Mouse (Mus musculus): Measurements from ENCODE around the gene Qser1. TPM values are rescaled to one million over a fixed set of nuclear protein-coding genes. Genes with fewer than 3 reads are reported as not detected.

Gene Qser1
- total and polyA plus RNA-seq, 2 experiments from 2014 or later, result 3.4 to 14.1 TPM

DNA sequence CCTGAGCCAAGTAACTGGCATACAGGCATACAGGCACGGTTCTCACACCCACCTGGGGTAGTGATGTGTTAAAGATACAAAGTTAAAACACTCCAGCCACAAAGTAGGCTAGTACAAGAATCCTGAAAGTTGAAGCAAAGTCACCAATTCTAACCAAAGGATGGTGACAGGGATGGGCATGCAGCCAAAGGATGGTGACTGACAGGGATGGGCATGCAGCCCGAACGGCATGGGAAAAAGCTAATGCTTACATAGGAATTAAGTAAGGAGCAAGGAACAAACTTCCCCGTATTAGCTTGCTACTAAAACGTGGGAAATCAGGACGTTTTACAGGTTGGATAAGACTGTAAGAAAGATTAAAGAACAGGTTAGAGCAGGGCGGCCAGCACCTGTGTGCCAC, 80.3 kb downstream of the Qser1 start:
- Histone ChIP-seq H3K4me1 (ENCODE audit: insufficient read depth) (0 out of 2 replicates have a peak, but pooled peaks cover 4% of the 10 kb centered on the region), H3K27me3 (ENCODE audit: insufficient read depth, low read length) (no peaks in the 10 kb centered on the region), H3K9me3 (ENCODE audit: low read length) (no peaks in the 10 kb centered on the region), H3K9ac (no peak overlapping the region), H3K4me2 (ENCODE audit: low read depth) (no peak overlapping the region), H3K36me3 (ENCODE audit: insufficient read depth) (no peaks in the 10 kb centered on the region), H3K4me3 (ENCODE audit: low read depth, low read length) (no peak overlapping the region), H3K27ac (ENCODE audit: low read depth, low read length) (no peak overlapping the region)
- DNase-seq (no peak), ATAC-seq (no peak)
- WGBS, result 46% methylated on average over 7 of the region's 7 CpGs
- TF ChIP-seq CTCF (IDR thresholded peaks at IDR 0.05; ENCODE audit: low read depth), result no peak

DNA sequence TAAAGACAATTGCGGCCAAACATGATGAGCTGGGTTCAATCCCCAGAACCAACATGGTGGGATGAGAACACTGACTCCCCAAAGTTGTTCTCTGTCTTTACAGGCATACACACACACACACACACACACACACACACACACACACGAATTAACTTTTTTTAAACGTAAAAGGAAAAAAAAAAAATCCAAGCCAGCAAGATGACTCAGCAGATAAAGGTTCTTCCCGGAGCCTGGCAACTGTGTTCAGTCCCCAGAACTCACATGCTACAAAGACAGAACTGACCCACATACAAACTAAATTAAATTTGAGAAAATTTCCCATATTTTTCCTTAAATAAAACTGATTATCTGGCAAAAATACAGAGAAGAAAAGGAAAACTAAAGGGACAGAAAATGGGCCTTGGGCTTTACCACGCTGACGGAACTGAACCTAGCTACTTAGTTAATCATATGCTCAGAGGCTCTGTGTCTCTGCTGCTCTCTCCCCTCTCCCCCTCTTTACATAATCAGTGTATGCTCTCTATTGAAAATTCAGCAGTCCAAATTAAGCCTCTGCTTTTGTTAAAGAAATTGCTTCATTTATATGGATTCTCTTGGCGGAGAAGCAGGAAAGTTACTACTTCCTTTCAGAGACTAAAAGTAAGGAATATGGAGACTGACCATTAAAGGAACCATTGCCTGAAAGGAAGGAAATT, 83.9 kb downstream of the Qser1 start:
- Histone ChIP-seq H3K4me1 (ENCODE audit: insufficient read depth) (no peaks in the 10 kb centered on the region), H3K27ac (ENCODE audit: low read depth, low read length) (no peak overlapping the region), H3K4me3 (ENCODE audit: low read depth, low read length) (no peak overlapping the region), H3K4me2 (ENCODE audit: low read depth) (no peak overlapping the region), H3K9ac (no peak overlapping the region), H3K27me3 (ENCODE audit: insufficient read depth, low read length) (no peaks in the 10 kb centered on the region), H3K36me3 (ENCODE audit: insufficient read depth) (no peaks in the 10 kb centered on the region), H3K9me3 (ENCODE audit: low read length) (no peaks in the 10 kb centered on the region)
- no peak for DNase-seq
- ATAC-seq, result no peak
- WGBS, result 49% methylated on average over 7 of the region's 7 CpGs
- no peak for TF ChIP-seq CTCF (IDR thresholded peaks at IDR 0.05; ENCODE audit: low read depth)

DNA sequence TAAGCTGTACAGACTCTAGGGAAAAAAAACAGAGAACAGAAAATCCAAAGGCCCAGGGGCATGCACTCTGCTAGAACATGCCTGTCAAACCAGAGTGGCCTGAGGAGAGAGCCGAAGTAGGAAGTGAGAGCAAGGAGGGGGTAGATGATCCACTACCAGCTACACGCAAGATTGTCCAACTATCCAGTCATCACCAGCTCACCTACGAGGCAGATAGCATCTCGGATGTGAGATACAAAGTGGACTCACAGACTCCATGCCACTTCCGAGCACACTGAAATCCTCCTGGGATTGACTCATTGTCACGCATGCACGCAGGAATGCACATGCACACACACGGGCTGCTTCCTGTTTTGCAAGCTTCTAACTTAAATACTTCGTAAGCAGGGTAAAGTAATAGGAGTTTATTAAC, 84.5 kb downstream of the Qser1 start:
- H3K36me3 ChIP-seq (ENCODE audit: insufficient read depth), result no peaks in the 10 kb centered on the region
- H3K9me3 ChIP-seq (ENCODE audit: low read length), result no peaks in the 10 kb centered on the region
- WGBS, result 85% methylated on average over 9 of the region's 9 CpGs
- H3K4me2 ChIP-seq (ENCODE audit: low read depth), result no peak overlapping the region
- DNase-seq, result no peak
- ATAC-seq, result no peak
- H3K27ac ChIP-seq (ENCODE audit: low read depth, low read length), result no peak overlapping the region
- no peak overlapping the region for H3K4me3 ChIP-seq (ENCODE audit: low read depth, low read length)
- H3K27me3 ChIP-seq (ENCODE audit: insufficient read depth, low read length), result no peaks in the 10 kb centered on the region
- no peak overlapping the region for H3K9ac ChIP-seq
- TF ChIP-seq CTCF (IDR thresholded peaks at IDR 0.05; ENCODE audit: low read depth), result no peak
- H3K4me1 ChIP-seq (ENCODE audit: insufficient read depth), result no peaks in the 10 kb centered on the region

DNA sequence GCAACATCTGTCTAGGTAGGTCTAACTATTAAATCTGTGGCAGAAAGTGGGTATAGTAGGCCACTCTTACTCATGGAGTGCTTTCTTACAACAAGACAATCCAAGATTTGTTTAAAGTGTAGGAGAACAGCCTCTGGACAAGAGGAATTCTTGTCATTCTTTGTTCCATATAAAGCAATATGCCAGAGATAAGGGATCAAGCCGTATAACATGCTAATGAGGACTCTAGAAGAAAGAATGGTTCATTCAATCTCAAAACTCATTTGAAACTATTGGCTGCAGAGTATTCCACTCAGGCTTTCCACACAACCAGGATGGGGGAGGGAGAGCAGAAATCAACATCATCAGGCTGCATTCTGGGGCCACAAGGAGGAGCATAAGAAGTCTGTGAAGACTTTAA, 89.2 kb downstream of the Qser1 start:
- ATAC-seq, result no peak
- H3K9me3 ChIP-seq (ENCODE audit: low read length), result no peaks in the 10 kb centered on the region
- H3K4me2 ChIP-seq (ENCODE audit: low read depth), result no peak overlapping the region
- no peak for TF ChIP-seq CTCF (IDR thresholded peaks at IDR 0.05; ENCODE audit: low read depth)
- H3K27ac ChIP-seq (ENCODE audit: low read depth, low read length), result no peak overlapping the region
- WGBS, result 35% methylated on average over 1 of the region's 1 CpGs
- DNase-seq, result no peak
- H3K27me3 ChIP-seq (ENCODE audit: insufficient read depth, low read length), result no peaks in the 10 kb centered on the region
- no peak overlapping the region for H3K9ac ChIP-seq
- H3K36me3 ChIP-seq (ENCODE audit: insufficient read depth), result no peaks in the 10 kb centered on the region
- no peaks in the 10 kb centered on the region for H3K4me1 ChIP-seq (ENCODE audit: insufficient read depth)
- H3K4me3 ChIP-seq (ENCODE audit: low read depth, low read length), result no peak overlapping the region

DNA sequence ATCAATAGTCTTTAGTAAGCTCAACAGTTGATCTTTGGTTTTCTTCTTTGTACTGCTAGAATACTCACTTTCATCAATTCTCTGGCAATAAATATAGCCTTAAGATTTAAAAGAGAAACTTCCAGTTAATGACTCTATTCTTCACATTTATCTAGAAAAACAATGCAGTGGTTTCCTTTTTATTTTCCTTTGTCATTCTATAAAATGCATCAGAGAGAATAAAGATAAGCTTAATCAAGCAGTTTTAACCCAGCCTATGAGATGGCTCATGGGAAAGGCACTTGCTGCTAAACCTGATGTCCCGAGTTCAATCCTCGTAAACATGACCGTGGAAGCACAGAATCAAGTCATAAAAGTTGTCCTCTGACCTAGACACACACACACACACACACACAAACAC, 94.5 kb downstream of the Qser1 start:
- no peaks in the 10 kb centered on the region for H3K4me1 ChIP-seq (ENCODE audit: insufficient read depth)
- H3K27ac ChIP-seq (ENCODE audit: low read depth, low read length), result no peak overlapping the region
- H3K4me3 ChIP-seq (ENCODE audit: low read depth, low read length), result no peak overlapping the region
- no peak for ATAC-seq
- H3K36me3 ChIP-seq (ENCODE audit: insufficient read depth), result no peaks in the 10 kb centered on the region
- H3K4me2 ChIP-seq (ENCODE audit: low read depth), result no peak overlapping the region
- no peaks in the 10 kb centered on the region for H3K9me3 ChIP-seq (ENCODE audit: low read length)
- no peak overlapping the region for H3K9ac ChIP-seq
- DNase-seq, result no peak
- no peak for TF ChIP-seq CTCF (IDR thresholded peaks at IDR 0.05; ENCODE audit: low read depth)
- 83% methylated on average over 3 of the region's 3 CpGs for WGBS
- no peaks in the 10 kb centered on the region for H3K27me3 ChIP-seq (ENCODE audit: insufficient read depth, low read length)

DNA sequence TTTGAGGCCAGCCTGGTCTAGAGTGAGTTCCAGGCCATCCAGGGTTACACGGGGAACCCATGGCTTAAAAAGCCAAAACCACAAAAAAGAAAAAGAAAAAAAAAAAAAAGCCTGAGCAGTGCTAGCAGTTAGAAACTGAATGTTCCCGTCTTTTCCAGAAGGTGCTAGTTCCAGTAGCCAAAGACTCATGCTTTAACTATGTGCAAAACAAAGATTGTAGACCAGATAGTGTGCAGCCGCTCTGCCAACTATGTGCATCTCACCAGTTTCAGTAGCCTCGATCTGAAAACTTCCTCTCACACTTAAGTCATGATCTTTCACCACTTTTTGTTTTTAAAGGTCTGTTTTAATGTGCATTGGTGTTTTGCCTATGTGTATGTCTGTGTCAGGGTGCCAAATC, 98.7 kb downstream of the Qser1 start:
- WGBS, result 89% methylated on average over 4 of the region's 4 CpGs
- H3K27me3 ChIP-seq (ENCODE audit: insufficient read depth, low read length), result no peaks in the 10 kb centered on the region
- H3K27ac ChIP-seq (ENCODE audit: low read depth, low read length), result no peak overlapping the region
- DNase-seq, result no peak
- H3K36me3 ChIP-seq (ENCODE audit: insufficient read depth), result no peaks in the 10 kb centered on the region
- no peak overlapping the region for H3K4me3 ChIP-seq (ENCODE audit: low read depth, low read length)
- no peak for TF ChIP-seq CTCF (IDR thresholded peaks at IDR 0.05; ENCODE audit: low read depth)
- no peak overlapping the region for H3K4me2 ChIP-seq (ENCODE audit: low read depth)
- H3K9ac ChIP-seq, result no peak overlapping the region
- no peaks in the 10 kb centered on the region for H3K4me1 ChIP-seq (ENCODE audit: insufficient read depth)
- no peaks in the 10 kb centered on the region for H3K9me3 ChIP-seq (ENCODE audit: low read length)
- no peak for ATAC-seq

DNA sequence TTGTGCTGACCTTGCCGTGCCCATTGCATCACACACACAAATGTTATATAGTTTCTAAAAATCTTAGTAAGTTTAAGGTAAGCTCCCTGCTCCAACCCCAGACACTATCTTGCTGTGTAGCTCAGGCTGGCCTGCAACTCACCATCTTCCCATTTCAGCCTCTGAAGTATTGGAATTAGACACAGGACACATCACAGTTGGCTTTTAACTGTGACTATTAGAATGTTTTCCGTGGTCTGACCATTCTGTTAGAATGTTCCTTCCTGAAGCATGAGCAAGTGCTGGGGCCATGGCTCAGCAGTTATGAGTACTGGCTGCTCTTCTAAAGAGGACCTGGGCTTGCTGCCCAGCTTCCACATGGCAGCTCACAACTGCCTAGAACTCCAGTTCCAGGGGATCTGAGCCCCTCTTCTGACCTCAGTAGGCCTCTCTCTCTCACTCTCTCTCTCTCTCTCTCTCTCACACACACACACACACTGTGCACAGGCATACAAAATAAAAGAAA, 99.3 kb downstream of the Qser1 start:
- Histone ChIP-seq H3K4me1 (ENCODE audit: insufficient read depth) (no peaks in the 10 kb centered on the region), H3K27ac (ENCODE audit: low read depth, low read length) (no peak overlapping the region), H3K36me3 (ENCODE audit: insufficient read depth) (no peaks in the 10 kb centered on the region), H3K4me2 (ENCODE audit: low read depth) (no peak overlapping the region), H3K9me3 (ENCODE audit: low read length) (no peaks in the 10 kb centered on the region), H3K27me3 (ENCODE audit: insufficient read depth, low read length) (no peaks in the 10 kb centered on the region), H3K9ac (no peak overlapping the region), H3K4me3 (ENCODE audit: low read depth, low read length) (no peak overlapping the region)
- no peak for ATAC-seq
- DNase-seq, result no peak
- no peak for TF ChIP-seq CTCF (IDR thresholded peaks at IDR 0.05; ENCODE audit: low read depth)
- 82% methylated on average over 2 of the region's 2 CpGs for WGBS

All from forebrain, postnatal 0 days (tissue).